Mouse (Mus musculus): ENCODE data around the gene Ercc4.

Gene Ercc4

DNA sequence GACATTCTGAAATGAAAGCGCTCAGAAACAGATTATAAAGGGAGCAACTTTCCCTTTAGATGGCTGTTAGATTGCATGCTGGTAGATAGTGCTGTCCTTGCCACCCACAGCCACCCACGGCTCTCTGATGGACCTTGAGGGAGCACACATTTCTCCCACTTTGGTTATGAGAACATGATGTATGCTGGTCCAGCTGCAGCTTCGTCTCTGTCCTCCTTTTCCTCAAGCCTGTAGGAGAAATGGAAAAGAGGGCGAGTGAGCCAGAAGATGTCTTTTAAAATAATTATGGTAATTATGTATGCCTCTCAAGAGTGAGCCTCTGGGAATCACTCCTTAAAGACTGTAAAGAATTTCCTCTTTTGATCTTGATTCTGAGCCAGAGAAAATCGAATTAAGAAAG, 87.1 kb downstream of the Ercc4 start:
- no peak for DNase-seq (ENCODE audit: low spot score)

GRCm38 (mm10) chr16:13197293-13197692, 87.8 kb downstream of the Ercc4 start:
- DNase-seq (ENCODE audit: low spot score), result no peak

DNA sequence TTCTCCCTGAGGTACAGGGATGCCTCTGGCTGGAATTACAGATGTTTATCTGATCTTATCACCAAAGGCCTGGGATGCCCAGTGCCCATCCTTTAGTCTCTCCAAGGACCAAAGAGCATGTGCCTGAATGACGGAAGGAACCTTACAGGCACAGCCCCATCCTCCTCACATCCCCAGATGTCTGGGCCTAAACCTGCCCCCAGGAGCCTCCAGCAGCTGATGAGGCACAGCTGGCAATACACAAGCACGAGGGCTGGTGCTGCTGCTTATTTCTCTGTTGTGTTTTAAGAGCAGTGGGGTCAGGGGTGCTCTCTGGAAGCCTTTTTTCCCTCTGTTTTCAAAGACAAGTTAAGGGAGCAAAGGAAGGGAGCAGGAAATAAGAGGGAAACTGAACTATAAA, 89.7 kb downstream of the Ercc4 start:
- DNase-seq (ENCODE audit: low spot score), result no peak
